Comparison of ENCODE assay signal across 7 mouse cellular contexts in genomic region chr1:189972790-189973406, GRCm38 (mm10). TPM values are rescaled to one million over a fixed set of nuclear protein-coding genes. Genes with fewer than 3 reads are reported as not detected.
DNase-seq lines count a peak whose midpoint lies in the region; ATAC-seq lines count a peak whose summit lies in the region.

No protein-coding gene starts in this region.

- no peaks in the 10 kb centered on the region for H3K9me3 ChIP-seq in embryonic facial prominence, embryonic 11.5 days (replicated peaks; ENCODE audit: control insufficient read depth, low read length)
- H3K9me3 ChIP-seq in limb, embryonic 10.5 days (replicated peaks): no peaks in the 10 kb centered on the region
- H3K9me3 ChIP-seq in midbrain, embryonic 13.5 days: no peaks in the 10 kb centered on the region

- H3K4me2 ChIP-seq in embryonic facial prominence, embryonic 11.5 days (ENCODE audit: low read depth, low read length): no peak overlapping the region
- H3K4me2 ChIP-seq in midbrain, embryonic 13.5 days (replicated peaks): peak overlapping the region; percentile 46

- no peak overlapping the region for H3K4me3 ChIP-seq in embryonic facial prominence, embryonic 11.5 days (ENCODE audit: low read depth, low read length)
- 0 out of 2 replicates have a peak overlapping the region, but pooled peaks have one; percentile 18 for H3K4me3 ChIP-seq in limb, embryonic 10.5 days
- H3K4me3 ChIP-seq in midbrain, embryonic 13.5 days (replicated peaks): 0 out of 2 replicates have a peak overlapping the region, but pooled peaks have one; percentile 15

- no peak overlapping the region for H3K9ac ChIP-seq in embryonic facial prominence, embryonic 11.5 days (replicated peaks; ENCODE audit: low read length)
- peak overlapping the region; percentile 47; the same call in 1 of the 2 replicates for H3K9ac ChIP-seq in midbrain, embryonic 13.5 days (replicated peaks)

- no peaks in the 10 kb centered on the region for H3K4me1 ChIP-seq in embryonic facial prominence, embryonic 11.5 days (ENCODE audit: control insufficient read depth, insufficient read depth, low read length)
- peaks cover 4% of the 10 kb centered on the region; the same call in 1 of the 2 replicates for H3K4me1 ChIP-seq in limb, embryonic 10.5 days
- H3K4me1 ChIP-seq in midbrain, embryonic 13.5 days (replicated peaks): peaks cover 19% of the 10 kb centered on the region

- peak; percentile 78 for ATAC-seq in embryonic facial prominence, embryonic 11.5 days (replicated peaks; ENCODE audit: insufficient number of reproducible peaks, low FRiP score, low TSS enrichment, low read depth)
- peak; percentile 62 for ATAC-seq in midbrain, embryonic 13.5 days

- H3K36me3 ChIP-seq in embryonic facial prominence, embryonic 11.5 days (replicated peaks; ENCODE audit: control insufficient read depth, insufficient read depth, low read depth, low read length): no peaks in the 10 kb centered on the region
- H3K36me3 ChIP-seq in limb, embryonic 10.5 days: no peaks in the 10 kb centered on the region
- no peaks in the 10 kb centered on the region for H3K36me3 ChIP-seq in midbrain, embryonic 13.5 days

- no peaks in the 10 kb centered on the region for H3K27me3 ChIP-seq in embryonic facial prominence, embryonic 11.5 days (ENCODE audit: control insufficient read depth, insufficient read depth, low read length)
- H3K27me3 ChIP-seq in limb, embryonic 10.5 days (ENCODE audit: low read depth, poor library complexity, severe bottlenecking): 0 out of 2 replicates have a peak, but pooled peaks cover 2% of the 10 kb centered on the region
- H3K27me3 ChIP-seq in midbrain, embryonic 13.5 days: 0 out of 2 replicates have a peak, but pooled peaks cover 4% of the 10 kb centered on the region

- peak; percentile 92 for DNase-seq in adrenal gland, postnatal 14 days
- DNase-seq in embryonic facial prominence, embryonic 11.5 days (ENCODE audit: low spot score): peak; percentile 94
- DNase-seq in heart, adult 11 months: peak; percentile 97
- peak; percentile 67 for DNase-seq in kidney, adult 11 months
- peak; percentile 92 for DNase-seq in limb, embryonic 10.5 days (ENCODE audit: low spot score)
- DNase-seq in spleen, adult 12 weeks (ENCODE audit: low spot score): peak; percentile 46

- H3K27ac ChIP-seq in embryonic facial prominence, embryonic 11.5 days (replicated peaks; ENCODE audit: low read depth, low read length): no peak overlapping the region
- H3K27ac ChIP-seq in limb, embryonic 10.5 days: no peak overlapping the region
- no peak overlapping the region for H3K27ac ChIP-seq in midbrain, embryonic 13.5 days

- 23% methylated on average over 13 of the region's 13 CpGs for WGBS in embryonic facial prominence, embryonic 11.5 days
- 22% methylated on average over 13 of the region's 13 CpGs for WGBS in limb, embryonic 10.5 days
- 19% methylated on average over 13 of the region's 13 CpGs for WGBS in midbrain, embryonic 13.5 days

RNA-seq across cellular contexts. Expression of gene Smyd2, which starts 50.7 kb away (rescaled TPM):
- total RNA-seq in adrenal gland, postnatal 14 days (2021): 64.7 and 76.2 TPM in 2 replicates
- polyA plus RNA-seq in embryonic facial prominence, embryonic 11.5 days (2014; fragmentation: Nextera tagmentation; extraction: Ambion mirVana): 83.9 and 88.8 TPM in 2 replicates
- 79.5 and 89.4 TPM in 2 replicates for polyA plus RNA-seq in limb, embryonic 10.5 days (2016; fragmentation: Nextera tagmentation; extraction: Ambion mirVana)
- 44.2 and 45.0 TPM in 2 replicates for polyA plus RNA-seq in midbrain, embryonic 13.5 days (2015; fragmentation: Nextera tagmentation; extraction: Ambion mirVana)

Comparison
In these comparisons a context has a peak if more than half of its experiments do, and no peak if none do; other contexts are left out.
1. DNase-seq: peak in every context shown above with its lines; median percentile 97 in heart, adult 11 months; 94 in embryonic facial prominence, embryonic 11.5 days; 92 in adrenal gland, postnatal 14 days; 92 in limb, embryonic 10.5 days; 67 in kidney, adult 11 months; 46 in spleen, adult 12 weeks.